Mouse (Mus musculus) forebrain, embryonic 10.5 days (tissue): ENCODE measurements around the gene Hoxc10. TPM values are rescaled to one million over a fixed set of nuclear protein-coding genes. Genes with fewer than 3 reads are reported as not detected.

Experiments
- DNase-seq: peaks from one replicate; pipeline ENCODE4 v3.0.0-alpha.2; 2017; ENCODE audit warnings: low spot score; ENCODE audit errors: extremely low spot score
- H3K27ac ChIP-seq: fragments of 300-500 bp; sonication (generic); 2 replicates; pipeline ENCODE4 v1.5.1; 2016; ENCODE audit warnings: mild to moderate bottlenecking
- H3K27me3 ChIP-seq: fragments of 300-500 bp; sonication (generic); 2 replicates; pipeline ENCODE4 v1.6.1; 2016; ENCODE audit warnings: mild to moderate bottlenecking; ENCODE audit not compliant: poor library complexity, severe bottlenecking
- H3K36me3 ChIP-seq: fragments of 300-500 bp; sonication (generic); replicated peaks from 2 replicates; pipeline ENCODE4 v1.6.1; 2016; ENCODE audit warnings: mild to moderate bottlenecking, moderate library complexity
- H3K4me1 ChIP-seq: fragments of 300-500 bp; sonication (generic); 2 replicates; pipeline ENCODE4 v1.6.1; 2016
- H3K4me3 ChIP-seq: fragments of 300-500 bp; sonication (generic); 2 replicates; pipeline ENCODE4 v1.5.1; 2016; ENCODE audit warnings: mild to moderate bottlenecking, moderate library complexity
- H3K9me3 ChIP-seq: fragments of 300-500 bp; sonication (generic); 2 replicates; pipeline ENCODE4 v1.6.1; 2016; ENCODE audit warnings: mild to moderate bottlenecking, moderate library complexity
- WGBS: fragments of 180-500 bp; shearing (Covaris S2); methylation state at CpG from one replicate; pipeline ENCODE4 v1.1.7; 2016; 5-methylcytosine and 5-hydroxymethylcytosine counted together
- microRNA counts: library from miRNA; unstranded; fragments of <30 nt; microRNA quantifications from one replicate; lab custom pipeline; 2017
- microRNA-seq: library from miRNA; unstranded; fragments of <30 nt; microRNA quantifications from one replicate; pipeline ENCODE4, GENCODE M21; 2017
- polyA plus RNA-seq: library from polyadenylated mRNA; unstranded; fragments of >200 nt; fragmentation: Nextera tagmentation; extraction: Ambion mirVana; gene quantifications from 2 replicates; pipeline ENCODE4 v1.2.1, GENCODE M21; 2016

The Hoxc10 gene
- polyA plus RNA-seq, 1 experiment from 2014 or later = not detected

- H3K27ac ChIP-seq = no peak overlapping the region
- WGBS = under 1% methylated on average over 47 of the region's 57 CpGs
- H3K4me1 ChIP-seq = peaks cover 9% of the 10 kb centered on the region
- H3K4me3 ChIP-seq = no peak overlapping the region
- no peak for DNase-seq
- peaks cover 100% of the 10 kb centered on the region for H3K27me3 ChIP-seq
- H3K36me3 ChIP-seq = no peaks in the 10 kb centered on the region
- H3K9me3 ChIP-seq = no peaks in the 10 kb centered on the region
These were observed 47.8 kb downstream of the Hoxc10 start for GRCm38 (mm10) chr15:103014166-103015008.

DNA sequence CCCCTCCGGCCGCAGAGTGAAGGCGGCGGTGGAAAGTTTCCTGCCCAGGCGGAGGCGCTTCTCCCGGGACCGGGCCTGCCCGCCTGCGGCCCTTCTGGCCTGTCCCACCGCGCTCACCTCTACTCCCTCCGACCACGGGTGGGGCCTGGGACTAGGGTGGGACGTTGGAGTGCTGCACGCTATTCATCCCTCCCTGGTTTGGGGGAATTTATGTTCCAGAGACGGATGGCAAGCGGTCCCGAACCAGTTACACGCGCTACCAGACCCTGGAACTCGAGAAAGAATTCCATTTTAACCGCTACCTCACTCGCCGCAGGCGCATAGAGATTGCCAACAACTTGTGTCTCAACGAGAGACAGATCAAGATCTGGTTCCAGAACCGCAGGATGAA lies 48.4 kb downstream of the Hoxc10 start:
- peaks cover 100% of the 10 kb centered on the region for H3K27me3 ChIP-seq
- H3K36me3 ChIP-seq = no peaks in the 10 kb centered on the region
- H3K27ac ChIP-seq = no peak overlapping the region
- H3K9me3 ChIP-seq = no peaks in the 10 kb centered on the region
- peaks cover 9% of the 10 kb centered on the region for H3K4me1 ChIP-seq
- 1% methylated on average over 28 of the region's 28 CpGs for WGBS
- no peak for DNase-seq
- H3K4me3 ChIP-seq = no peak overlapping the region

DNA sequence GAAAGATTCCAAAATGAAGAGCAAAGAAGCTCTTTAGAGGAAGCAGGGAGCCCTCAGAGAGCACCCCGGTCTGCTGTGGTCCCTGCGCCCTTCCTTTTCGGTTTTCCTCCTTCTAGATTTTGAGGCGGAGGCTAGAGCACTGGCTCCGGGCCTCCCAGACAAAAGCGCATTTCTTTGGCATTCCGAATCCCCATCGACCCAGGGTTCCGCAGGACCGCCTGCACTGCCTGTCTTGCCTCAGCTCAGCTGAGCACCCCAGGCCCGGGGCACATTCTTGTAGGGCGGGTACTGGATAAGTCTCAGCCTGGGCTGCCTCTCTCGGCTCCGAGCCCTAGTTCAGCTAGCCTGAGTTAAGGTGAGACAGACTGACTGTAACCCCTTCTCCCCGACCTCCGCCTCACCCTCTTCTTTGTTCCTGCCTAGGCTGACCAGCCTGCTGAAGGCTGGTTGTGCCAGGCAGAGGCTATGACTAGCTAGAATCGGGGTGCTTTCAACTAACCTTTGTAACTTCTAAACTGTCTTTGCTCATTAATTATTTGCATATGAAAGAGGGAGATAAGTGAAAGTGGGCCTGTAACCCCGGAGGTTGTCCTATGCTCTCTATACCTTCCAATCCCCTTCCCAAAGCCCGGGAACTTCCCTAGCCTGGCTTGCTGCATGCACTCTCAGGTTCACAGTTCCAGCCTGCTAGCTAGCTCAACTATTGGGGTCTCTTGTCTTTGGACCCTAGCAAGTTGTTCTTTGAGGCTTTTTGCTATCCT lies 49.0 kb downstream of the Hoxc10 start:
- Histone ChIP-seq H3K9me3 (no peaks in the 10 kb centered on the region), H3K4me1 (peaks cover 9% of the 10 kb centered on the region), H3K27me3 (peaks cover 100% of the 10 kb centered on the region), H3K27ac (no peak overlapping the region), H3K36me3 (no peaks in the 10 kb centered on the region), H3K4me3 (no peak overlapping the region)
- no peak for DNase-seq
- under 1% methylated on average over 19 of the region's 19 CpGs for WGBS

GRCm38 (mm10) chr15:103018636-103019035 lies 52.0 kb downstream of the Hoxc10 start, which contains the start of gene Hoxc4:
TSS of gene Hoxc4 (plus strand) at chr15:103018934.
- 2% methylated on average over 9 of the region's 9 CpGs for WGBS

DNA sequence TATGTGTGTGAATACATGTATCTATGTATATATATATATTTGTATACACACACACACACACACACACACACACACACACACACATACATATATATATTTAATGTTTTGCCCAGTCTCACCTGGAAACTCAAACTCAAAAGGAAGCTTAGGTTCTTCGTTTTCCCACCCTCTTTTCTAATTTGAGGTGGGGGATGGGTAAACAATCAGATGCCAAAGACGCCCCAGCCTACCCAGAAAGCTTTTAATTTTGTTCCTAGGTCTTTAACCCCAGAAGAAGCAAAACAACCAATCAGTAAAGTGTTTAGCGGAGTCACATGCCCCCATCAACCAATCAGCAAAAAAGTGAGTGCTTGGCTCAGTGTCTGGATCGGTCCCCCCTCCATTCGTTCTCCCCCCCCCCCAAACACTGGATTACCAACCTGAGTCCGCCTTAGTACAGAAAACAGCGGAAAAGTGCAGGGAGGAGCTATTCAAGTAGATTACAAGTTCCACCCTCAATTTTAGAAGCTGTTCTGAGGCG lies 54.4 kb downstream of the Hoxc10 start:
- Histone ChIP-seq H3K36me3 (no peaks in the 10 kb centered on the region), H3K4me1 (no peaks in the 10 kb centered on the region), H3K27ac (no peak overlapping the region), H3K4me3 (no peak overlapping the region), H3K9me3 (no peaks in the 10 kb centered on the region), H3K27me3 (peaks cover 100% of the 10 kb centered on the region)
- WGBS = under 1% methylated on average over 8 of the region's 8 CpGs
- no peak for DNase-seq

More at GRCm38 (mm10) chr15:103018636-103019035, 52.0 kb downstream of the Hoxc10 start, which contains the start of gene Hoxc4:
- no peak for DNase-seq
- peaks cover 9% of the 10 kb centered on the region for H3K4me1 ChIP-seq
- H3K36me3 ChIP-seq = no peaks in the 10 kb centered on the region
- peaks cover 100% of the 10 kb centered on the region for H3K27me3 ChIP-seq
- no peaks in the 10 kb centered on the region for H3K9me3 ChIP-seq
- no peak within 1 kb of the TSS for H3K4me3 ChIP-seq
- no peak within 1 kb of the TSS for H3K27ac ChIP-seq

MicroRNA genes within 50 kb of the gene (microRNA counts, 519-probe panel; counts per million panel counts)
- microRNA mmu-miR-615-3p (lab: Ali Mortazavi, UCI) (341 counts per million, percentile 65 among the panel's probes with 10 or more counts), microRNA mmu-miR-615-5p (lab: Ali Mortazavi, UCI) (341 counts per million, percentile 65 among the panel's probes with 10 or more counts)

Small RNAs within 50 kb of the gene (microRNA-seq; reads per million reads assigned to microRNA genes)
- 7.5 reads per million, percentile 17 among the genes with 10 or more reads in this experiment for gene Mir196a-2
- gene Mir615 = 13.5 reads per million, percentile 24 among the genes with 10 or more reads in this experiment

Other genes with a start within 250 kb of the Hoxc10 start
- gene Calcoco1, start 244.6 kb upstream of the Hoxc10 start, polyA plus RNA-seq = 21.9 and 24.0 TPM in 2 replicates
- gene Hoxc13, start 45.7 kb upstream of the Hoxc10 start, polyA plus RNA-seq = not detected in 2 replicates
- gene Hoxc12, start 30.0 kb upstream of the Hoxc10 start, polyA plus RNA-seq = not detected in 2 replicates
- not detected in 2 replicates for gene Hoxc11, start 12.4 kb upstream of the Hoxc10 start, polyA plus RNA-seq
- not detected in 2 replicates for gene Hoxc5, start 647 bp downstream of the Hoxc10 start, polyA plus RNA-seq
- not detected in 2 replicates for gene Hoxc9, start 9.6 kb downstream of the Hoxc10 start, polyA plus RNA-seq
- not detected in 2 replicates for gene Hoxc8, start 23.8 kb downstream of the Hoxc10 start, polyA plus RNA-seq
- not detected in 2 replicates for gene Hoxc6, start 31.5 kb downstream of the Hoxc10 start, polyA plus RNA-seq
- gene Hoxc4, start 52.1 kb downstream of the Hoxc10 start, polyA plus RNA-seq = not detected in 2 replicates
- gene Smug1, start 200.3 kb downstream of the Hoxc10 start, polyA plus RNA-seq = 21.7 and 21.8 TPM in 2 replicates